Mouse (Mus musculus) thymus, postnatal 0 days (tissue): ENCODE data around the gene Tbc1d1. TPM values are rescaled to one million over a fixed set of nuclear protein-coding genes. Genes with fewer than 3 reads are reported as not detected.
"Not testable (repeated sequence)": the region's sequence is repeated elsewhere in the genome, so short reads cannot be mapped to it uniquely, and the experiment has no call there.

Experiments used
- DNase-seq: peaks from one replicate; pipeline ENCODE4 v3.0.0-alpha.2; 2015; ENCODE audit warnings: low spot score
- polyA plus RNA-seq: library from polyadenylated mRNA; unstranded; fragments of >200 nt; fragmentation: Nextera tagmentation; extraction: Ambion mirVana; gene quantifications from 2 replicates; pipeline ENCODE4 v1.2.1, GENCODE M21; 2015

The Tbc1d1 gene
- polyA plus RNA-seq, 1 experiment from 2014 or later: 18.5 TPM

DNA sequence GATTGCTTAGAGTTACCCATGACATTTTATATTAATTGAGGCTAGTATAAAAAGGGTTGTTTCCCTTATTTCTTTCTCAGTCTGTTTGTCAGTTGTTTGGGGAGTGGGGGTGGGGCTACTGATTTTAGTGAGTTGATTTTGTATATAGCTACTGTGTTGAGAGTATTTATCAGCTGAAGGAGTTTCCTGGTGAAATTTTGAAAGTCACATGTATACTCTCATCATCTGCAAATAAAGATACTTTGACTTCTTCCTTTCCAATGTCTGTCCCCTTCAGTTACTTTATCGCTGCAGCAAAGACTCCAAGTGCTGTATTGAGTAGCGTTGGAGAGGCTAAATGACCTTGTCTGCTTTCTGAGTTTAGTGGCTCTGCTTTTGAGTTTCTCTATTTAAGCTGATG, 151.2 kb downstream of the Tbc1d1 start:
- DNase-seq: no peak

DNA sequence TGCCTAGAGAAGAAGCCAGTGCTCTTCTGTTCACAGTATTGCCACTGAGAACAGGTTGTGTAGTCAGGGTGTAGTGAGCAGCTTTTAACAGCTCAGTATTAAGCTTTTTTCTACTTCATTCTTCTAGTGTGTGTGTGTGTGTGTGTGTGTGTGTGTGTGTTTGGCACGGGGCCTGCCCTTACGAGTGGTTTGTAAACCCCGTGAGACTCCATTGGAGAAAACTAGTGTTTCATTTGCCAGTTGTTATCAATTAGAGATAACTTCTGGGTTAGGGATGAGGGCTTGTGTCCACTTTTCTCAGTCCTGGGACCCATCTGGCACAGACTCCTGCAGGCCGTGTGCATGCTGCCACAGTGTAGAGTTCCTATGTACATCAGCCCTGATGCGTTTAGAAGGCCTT, 156.2 kb downstream of the Tbc1d1 start:
- DNase-seq: no peak

DNA sequence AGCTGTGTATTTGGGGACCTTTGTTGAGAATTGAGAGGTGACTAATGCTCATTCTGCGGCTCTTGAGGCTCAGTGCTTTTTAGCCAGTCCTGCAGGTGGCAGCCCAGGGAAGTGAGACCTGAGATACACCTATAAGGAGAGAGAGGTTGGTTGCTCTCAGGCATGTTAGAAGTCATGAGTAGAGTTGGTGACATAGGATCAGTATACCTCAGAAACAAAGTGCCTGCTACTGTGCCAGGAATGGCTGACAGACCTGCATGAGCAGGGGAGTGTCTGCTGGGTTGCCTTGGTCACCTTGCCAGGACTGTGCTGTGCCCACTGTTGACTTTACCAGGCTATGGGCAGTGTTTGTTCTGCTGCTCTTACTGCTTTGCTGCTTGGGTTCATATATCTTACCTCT, 157.4 kb downstream of the Tbc1d1 start:
- no peak for DNase-seq

DNA sequence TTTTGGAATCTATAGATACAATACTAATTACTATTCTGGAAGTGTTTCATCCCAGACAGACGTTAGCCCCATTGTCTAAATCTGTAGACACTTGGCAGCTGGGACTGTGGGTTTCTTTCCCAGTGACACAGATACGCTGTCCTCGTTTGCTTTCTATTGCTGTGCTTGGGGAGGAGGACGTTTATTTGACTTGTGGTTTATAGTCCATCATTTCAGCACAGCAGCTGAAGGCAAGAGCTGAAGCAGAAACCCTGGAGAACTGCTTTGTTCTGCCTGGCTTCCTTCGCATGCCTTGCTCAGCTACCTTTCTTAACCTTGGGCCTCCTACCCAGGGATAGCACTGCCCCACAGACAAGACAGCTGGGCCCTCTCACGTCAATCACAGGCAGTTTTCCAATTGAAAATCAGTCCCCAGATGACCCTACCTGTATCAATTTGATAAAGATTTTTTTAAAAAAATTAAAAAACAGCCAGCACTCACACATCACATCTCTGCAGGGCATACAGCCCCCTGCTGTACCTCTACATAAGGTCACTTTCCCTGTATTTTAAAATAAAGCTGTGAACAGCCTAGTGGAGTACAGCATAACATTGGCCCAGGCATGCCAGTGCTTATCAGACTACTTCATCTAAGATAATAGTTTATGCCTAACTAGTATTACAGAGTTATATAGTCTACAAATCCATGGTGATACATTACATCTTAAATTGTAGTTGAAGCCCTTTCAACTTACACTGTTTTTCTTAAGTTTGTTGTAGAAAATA, 158.4 kb downstream of the Tbc1d1 start:
- no peak for DNase-seq

DNA sequence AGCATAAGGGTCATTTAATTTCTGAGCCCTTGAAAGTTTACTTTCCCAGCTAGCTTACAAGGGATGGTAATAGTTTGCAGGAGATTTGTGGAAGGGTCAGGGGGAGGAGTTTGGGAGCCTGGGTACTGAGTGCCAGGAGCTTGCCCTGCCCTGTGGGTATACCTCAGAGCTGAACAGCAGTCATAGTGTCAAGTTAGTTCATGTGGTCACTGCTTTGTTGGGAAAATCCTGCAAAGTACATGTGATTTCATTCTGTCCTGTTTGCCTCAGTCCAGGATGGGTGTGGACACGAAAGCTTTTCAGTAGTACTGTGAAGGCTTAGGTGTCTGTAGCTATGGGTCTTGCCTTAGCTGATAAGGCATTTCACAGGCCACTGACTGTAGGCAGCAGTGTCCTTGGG, 159.0 kb downstream of the Tbc1d1 start:
- no peak for DNase-seq

DNA sequence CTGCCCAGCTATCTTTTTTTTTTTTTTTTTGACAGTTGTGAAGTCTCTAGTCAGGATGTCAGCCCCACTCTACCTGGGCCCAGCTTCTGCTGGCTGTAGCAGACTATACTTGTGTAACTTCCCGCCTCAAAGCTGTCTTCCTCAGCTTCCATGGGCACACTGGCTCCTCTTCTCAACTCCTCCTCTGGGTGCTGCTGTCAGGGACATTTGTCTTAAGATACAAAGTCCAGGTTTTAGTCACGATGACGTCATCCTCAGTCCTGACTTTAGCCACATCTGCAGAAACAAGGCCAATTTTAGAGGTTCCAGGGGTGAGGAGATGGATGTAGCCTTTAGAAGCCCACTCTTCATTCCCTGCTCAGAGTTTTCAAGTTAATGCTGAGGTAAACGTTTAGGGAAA, 167.2 kb downstream of the Tbc1d1 start:
- no peak for DNase-seq

DNA sequence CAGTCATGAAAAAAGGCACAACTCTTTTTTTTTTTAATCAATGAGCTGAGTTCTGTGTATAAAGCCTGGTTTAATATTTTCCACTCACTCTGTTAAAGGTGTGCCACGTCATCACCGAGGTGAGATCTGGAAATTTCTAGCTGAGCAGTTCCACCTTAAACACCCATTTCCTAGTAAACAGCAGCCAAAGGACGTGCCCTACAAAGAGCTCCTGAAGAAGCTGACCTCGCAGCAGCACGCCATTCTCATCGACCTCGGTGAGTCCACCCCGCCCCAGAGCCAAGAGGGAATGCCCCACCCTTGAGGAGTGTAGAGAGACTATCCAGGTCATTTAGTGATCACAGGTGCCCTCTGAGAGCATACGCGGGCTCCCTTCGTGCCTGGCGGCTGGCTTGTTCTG, 168.2 kb downstream of the Tbc1d1 start:
- no peak for DNase-seq

DNA sequence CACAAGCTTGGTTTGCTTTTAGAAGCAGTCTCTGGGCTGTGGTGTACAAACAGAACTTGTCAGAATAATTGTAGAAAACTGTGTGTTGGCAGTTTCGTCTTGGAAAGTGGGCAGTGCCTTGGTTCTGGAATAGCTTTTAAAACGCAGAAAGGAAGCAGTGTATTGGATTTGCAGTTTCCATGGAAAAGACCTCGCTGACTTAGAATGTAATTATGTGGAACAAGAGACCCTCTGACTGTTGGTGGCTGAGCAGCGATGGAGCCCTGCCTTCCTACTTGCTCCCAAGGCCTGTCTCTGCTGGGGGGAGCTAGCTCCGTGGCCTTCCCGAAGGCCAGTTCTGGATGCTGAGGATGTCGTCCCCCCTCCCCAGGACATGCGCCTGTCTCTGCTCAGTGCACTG, 168.8 kb downstream of the Tbc1d1 start:
- no peak for DNase-seq

DNA sequence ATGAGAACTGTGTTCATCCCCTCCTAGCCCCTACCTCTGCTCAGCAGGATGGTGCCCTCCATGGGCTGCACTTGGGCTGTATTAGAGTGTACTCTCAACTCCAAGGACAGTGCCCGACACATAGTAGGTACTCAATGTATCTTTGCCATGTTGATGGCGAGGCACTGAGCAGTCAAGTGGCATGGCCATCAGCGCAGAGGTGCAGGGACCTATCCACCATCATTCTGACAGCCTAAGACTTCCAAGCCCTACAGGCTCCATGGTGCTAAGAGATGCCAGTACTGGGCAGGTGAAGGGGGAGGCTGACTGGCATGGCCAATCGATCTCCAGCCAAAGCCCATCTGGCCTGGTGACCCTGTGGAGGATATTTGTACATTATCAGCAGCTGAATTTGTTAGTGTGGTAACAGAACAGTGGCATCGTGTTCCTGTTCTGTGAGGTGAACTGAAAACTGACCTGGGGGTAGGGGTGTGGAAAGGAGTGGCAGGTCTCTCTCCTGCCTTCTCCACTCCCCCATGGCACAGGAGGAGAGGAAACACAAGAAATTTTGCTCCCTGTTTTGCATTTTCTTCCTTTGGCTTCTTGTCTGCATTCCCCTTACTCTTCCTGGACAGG, 169.7 kb downstream of the Tbc1d1 start:
- no peak for DNase-seq

DNA sequence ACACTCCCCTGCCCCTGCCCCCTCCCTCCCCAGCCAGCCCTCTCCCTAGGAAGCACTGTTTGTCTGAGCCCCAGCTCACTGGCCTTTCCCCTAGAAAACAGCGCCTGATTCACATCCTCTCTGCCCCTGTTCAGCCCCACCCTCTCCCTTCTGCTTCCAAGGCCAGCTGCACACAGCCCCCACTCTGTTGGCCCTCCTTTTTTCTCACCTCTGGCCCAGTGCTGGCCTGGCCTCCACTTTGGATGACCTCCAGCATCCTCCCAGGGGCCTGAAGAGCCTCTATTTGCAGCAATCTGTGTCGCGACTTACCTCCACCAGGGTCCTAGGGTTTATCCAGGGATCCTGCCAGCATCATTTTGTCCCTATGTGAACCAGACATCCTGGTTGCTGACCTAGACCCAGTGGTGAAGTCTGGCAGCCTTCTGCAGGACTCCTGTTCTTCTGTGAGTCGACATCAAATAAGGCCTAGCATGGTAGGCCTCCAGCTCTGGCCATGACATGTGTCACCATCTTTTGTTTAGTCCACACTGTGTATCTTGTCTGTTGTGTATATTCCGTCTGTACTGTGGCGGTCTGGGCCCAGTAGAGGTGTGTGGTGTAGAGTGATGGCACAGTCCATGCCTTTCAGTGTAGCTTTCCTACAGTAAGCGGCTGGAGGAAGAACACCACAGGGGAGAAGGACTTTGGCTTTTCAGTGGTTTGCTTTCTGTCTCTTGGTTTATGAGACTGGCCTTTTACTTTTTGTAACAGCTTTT, 170.5 kb downstream of the Tbc1d1 start:
- DNase-seq: no peak

DNA sequence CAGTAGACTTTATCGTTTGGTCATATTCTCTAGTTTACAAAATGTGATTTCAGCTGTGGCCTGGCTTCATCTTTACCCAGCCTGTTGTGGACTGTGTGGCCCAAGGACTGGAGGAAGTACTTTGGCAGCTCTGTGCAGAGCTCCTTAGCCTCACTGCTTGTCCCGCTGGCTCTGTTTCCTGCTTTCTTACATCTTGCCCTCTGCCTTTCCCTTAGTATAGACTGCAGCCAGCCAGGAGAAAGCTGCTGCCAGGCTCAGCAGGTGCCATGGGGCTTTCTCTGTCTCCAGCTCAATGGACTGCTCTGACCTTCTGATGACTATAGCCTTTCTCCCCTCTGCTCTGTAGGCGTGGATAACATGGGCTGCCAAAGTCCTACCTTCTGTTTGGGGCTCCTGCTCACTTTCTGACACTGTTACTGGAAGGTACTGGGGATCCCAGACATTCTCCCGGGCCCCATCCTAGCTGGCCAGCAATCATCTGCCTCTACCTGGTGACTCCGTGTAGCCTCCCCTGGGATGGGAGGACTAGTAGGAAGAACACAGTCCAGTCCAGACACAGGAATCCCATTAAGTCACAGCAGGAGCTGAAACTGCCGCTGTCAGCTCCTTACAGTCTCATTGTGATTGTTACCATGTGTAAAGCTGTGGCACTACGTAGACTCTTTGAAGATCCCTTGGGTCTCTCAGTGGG, 171.3 kb downstream of the Tbc1d1 start:
- no peak for DNase-seq

DNA sequence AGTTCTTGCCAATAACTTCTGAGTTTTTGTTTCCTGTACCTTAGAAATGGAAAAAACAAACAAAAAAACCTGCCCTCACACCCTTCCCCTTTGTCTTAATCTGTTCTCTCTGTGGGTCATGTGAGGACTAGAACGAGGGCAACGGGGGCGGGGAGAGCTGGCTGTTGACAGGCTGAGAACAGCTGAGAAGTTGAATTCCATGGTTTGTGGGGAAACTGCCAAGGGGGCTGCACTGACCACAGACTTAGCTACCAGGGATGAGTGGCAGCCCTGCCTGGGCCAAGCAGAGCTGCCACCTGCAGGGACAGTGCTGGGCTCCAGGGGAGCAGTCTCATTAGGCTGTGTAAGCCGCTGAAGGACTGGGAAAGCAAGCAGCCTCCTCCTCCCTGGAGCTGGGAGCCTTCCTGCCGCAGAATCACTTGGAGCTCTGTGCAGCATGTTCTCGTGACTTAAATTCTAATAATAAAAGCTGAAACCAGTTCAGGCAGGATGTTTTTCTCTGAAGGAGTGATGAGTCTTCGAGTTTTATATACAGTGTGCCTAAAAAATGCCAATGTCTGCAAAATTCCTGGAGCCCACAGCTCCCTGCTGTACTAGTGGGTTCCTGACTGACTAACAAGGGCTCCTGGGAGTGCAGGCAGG, 180.8 kb downstream of the Tbc1d1 start:
- peak; percentile 64 for DNase-seq

DNA sequence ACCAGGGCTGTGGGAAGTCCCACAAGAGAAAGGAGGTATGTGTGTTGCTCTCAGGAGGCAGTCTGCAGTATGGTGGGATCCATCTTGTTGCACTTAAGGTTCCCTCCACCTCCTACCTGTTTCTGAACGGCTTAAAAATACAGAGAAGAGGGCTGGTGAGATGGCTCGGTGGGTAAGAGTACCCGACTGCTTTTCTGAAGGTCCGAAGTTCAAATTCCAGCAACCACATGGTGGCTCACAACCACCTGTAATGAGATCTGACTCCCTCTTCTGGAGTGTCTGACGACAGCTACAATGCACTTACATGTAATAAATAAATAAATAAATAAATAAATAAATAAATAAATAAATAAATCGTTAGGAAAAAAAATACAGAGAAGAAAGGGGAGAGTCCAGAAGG, 182.7 kb downstream of the Tbc1d1 start:
- not testable (repeated sequence) for DNase-seq

DNA sequence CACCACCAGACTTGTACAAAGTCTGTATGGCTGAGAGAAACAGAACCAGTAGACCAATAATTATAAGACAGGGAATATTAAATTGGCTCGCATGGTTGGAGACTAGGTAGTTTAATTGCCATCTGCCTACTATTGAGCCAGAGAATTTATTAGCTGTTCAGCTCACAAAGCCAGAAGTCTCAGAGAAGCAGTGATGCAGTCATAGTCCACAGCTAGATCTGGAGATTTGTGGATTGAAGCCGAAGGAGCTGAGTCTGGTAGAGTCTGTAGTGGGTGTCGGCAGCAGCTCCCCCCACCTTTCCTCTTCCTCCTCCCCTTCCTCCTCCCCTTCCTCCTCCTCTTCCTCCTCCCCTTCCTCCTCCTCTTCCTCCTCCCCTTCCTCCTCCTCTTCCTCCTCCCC, 184.3 kb downstream of the Tbc1d1 start:
- no peak for DNase-seq

DNA sequence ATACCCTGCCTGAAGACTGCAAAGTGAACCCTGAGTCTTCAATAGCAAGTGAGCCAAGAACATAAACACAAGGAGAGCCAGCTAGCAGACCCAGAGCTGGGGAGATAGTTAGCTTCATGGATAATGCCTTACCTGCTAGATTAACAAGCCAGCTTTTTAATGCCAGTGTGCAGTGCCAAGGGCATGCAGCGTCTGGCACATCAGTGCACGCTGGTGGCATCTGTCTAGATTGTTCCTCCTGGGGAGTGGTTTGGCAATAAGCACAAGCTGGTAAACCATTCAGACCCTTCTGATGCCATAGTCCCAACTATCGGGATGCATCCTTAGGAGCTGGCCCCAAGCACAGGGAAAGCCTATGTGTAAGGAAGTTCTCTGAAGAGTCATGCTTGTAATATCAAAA, 185.6 kb downstream of the Tbc1d1 start:
- no peak for DNase-seq

DNA sequence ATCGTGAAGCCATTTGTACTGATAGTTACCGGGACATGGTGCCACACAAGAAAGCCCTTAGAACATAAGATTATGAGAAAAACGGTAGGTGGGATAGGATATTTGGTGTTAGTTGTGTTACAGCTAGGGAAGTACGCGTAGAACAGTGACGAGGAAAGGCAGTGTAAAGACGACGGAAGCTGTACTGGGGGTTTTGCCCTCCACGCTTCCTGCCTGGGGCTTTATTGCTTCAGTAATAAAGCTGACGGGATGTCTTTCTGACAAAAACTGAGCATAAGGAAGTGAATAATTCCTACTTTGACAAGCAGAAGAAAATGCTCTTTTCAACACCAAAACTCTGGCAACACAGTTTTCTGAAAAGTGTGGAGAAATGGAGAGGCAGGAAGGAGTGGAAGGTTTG, 186.0 kb downstream of the Tbc1d1 start:
- peak; percentile 24 for DNase-seq

DNA sequence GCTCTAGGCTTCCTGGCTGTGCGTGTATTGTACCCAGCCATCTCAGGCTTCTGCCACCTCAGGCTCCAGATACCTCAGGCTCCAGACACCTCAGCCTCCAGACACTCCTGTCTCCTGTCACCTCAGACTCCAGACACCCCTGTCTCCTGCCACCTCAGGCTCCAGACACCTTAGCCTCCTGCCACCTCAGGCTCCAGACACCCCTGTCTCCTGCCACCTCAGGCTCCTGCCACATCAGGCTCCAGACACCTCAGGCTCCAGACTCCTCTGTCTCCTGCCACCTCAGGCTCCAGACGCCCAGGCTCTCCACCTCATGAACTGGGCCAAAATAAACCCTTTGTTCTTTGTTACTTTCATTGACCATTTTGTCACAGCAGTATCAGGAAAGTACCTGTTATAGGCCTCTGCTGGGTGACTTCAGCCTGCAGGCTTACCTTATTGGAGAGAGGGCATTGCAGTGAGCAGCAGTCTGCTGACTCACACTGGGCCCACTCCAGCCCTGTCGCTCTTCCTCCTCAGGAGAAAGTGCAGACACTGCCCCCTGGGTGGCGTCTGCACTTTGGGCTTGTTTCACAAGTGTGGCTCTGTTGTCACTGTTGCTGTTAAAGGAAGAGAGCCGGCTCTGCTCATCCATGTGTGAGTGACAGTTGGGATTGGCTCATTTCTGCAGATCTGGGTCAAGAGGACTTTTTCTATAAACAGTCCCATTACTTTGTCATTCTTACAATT, 188.0 kb downstream of the Tbc1d1 start:
- peak; percentile 45 for DNase-seq

DNA sequence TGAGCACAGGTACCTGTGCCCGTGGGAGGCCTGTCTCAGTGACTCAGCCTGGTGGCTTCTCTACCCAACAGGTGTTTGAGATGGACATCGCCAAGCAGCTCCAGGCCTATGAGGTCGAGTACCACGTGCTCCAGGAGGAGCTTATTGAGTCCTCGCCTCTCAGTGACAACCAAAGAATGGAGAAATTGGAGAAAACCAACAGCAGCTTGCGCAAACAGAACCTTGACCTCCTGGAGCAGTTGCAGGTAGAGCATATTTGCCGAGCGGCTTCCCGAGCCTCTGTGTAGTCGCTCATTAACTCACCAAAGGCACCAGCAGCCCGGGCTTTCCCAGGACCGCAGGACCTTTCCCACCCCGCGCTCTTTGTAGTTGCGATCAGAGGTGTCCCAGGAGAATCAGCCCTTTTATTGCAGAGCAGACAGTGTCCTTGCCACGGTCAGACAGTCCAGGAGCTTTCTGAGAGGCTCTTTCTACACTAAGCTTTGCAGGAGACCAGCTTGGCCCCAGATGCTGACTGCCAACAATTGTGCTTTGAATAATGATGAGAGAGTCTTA, 189.2 kb downstream of the Tbc1d1 start:
- DNase-seq: no peak

DNA sequence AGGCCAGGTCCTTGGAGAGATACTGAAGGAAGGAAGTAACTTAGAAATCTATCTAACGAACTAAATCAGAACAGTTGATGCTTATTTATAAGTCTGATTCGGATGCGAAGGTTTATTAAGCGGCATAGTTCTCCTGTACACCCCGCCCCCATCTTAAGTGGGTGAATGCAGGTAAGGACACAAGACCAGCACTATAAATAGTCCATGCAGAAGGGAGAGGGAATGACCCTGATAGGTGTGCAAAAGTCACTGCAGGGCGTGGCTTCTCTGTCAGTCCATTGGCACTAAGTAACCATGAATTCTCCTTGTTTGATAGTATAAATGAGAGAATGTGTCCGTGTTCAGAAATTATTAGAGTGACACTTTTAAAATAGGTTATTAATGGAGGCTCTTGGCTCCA, 189.7 kb downstream of the Tbc1d1 start:
- no peak for DNase-seq

DNA sequence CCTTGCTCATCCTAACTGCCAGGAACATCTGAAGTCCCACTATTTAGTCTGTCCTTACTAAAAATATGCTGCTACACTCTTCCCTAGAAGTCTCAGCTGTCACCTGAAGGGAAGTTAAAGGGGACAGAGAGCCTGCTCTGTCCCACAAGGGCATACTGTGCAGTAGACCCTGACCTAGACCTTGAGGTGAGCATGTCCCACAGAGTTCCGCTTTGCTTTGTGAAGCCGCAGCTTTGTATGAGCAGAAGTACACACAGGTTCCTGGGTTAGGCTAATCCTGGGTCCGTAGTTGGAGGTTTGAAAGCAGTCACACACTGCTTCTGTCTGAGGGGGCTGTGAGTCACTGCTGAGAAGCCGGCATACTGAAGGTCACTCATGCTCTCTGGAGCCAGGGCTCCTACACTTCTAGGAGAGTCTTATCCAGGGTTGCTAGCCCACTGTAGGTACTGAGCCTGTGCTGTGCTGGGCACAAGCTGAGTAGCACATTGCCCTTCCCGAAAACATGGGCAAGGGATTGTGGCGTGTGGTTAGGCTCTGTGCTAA, 190.3 kb downstream of the Tbc1d1 start:
- DNase-seq: no peak
